Mouse (Mus musculus) kidney, adult 2 months (tissue): ENCODE measurements at regions not wholly inside any gene's neighbourhood (a gene's known extent, or its start where the extent isn't known, plus 50 kb on each side); places are given as distances from the start of the nearest gene placed in this dataset.

Experiments
- CTCF ChIP-seq: fragments of 200-500 bp; conservative IDR thresholded peaks from 2 replicates; pipeline ENCODE4 v1.5.1; 2011; ENCODE audit warnings: low read depth, mild to moderate bottlenecking, control low read depth, low read length, moderate library complexity, mixed read lengths; ENCODE audit not compliant: insufficient read depth, insufficient read length
- POLR2A ChIP-seq: fragments of 200-500 bp; IDR thresholded peaks from one replicate; pipeline ENCODE4 v1.6.1; 2011; ENCODE audit warnings: low read depth, low read length, control low read depth

- TF ChIP-seq POLR2A (no peak), CTCF (no peak)
These were observed 117.0 kb downstream of the Fam161a start for GRCm38 (mm10) chr11:23124198-23124951.
